Mouse (Mus musculus): ENCODE data around the gene Fam189a1. TPM values are rescaled to one million over a fixed set of nuclear protein-coding genes. Genes with fewer than 3 reads are reported as not detected.

The Fam189a1 gene
- polyA plus RNA-seq, 1 experiment from 2014 or later, result 2.3 TPM

- Histone ChIP-seq H3K4me1 (replicated peaks; ENCODE audit: control insufficient read depth, insufficient read depth, low read length) (no peaks in the 10 kb centered on the region), H3K4me2 (ENCODE audit: low read length) (no peak overlapping the region), H3K27me3 (replicated peaks; ENCODE audit: control insufficient read depth, insufficient read depth, low read length) (no peaks in the 10 kb centered on the region)
Measured at GRCm38 (mm10) chr7:64981511-64982235, 174.7 kb downstream of the Fam189a1 start.

GRCm38 (mm10) chr7:64973590-64974262, 182.6 kb downstream of the Fam189a1 start:
- Histone ChIP-seq H3K27me3 (replicated peaks; ENCODE audit: control insufficient read depth, insufficient read depth, low read length) (no peaks in the 10 kb centered on the region), H3K9me3 (ENCODE audit: control insufficient read depth, low read length) (no peaks in the 10 kb centered on the region), H3K36me3 (ENCODE audit: control insufficient read depth, insufficient read depth, low read length) (no peaks in the 10 kb centered on the region), H3K4me2 (ENCODE audit: low read length) (no peak overlapping the region), H3K9ac (ENCODE audit: low read length) (no peak overlapping the region), H3K4me3 (ENCODE audit: low read depth, low read length) (no peak overlapping the region), H3K27ac (ENCODE audit: low read depth) (peak overlapping the region; percentile 16; the same call in 1 of the 2 replicates), H3K4me1 (replicated peaks; ENCODE audit: control insufficient read depth, insufficient read depth, low read length) (no peaks in the 10 kb centered on the region; the same call in 1 of the 2 replicates)
- DNase-seq (ENCODE audit: low spot score) (no peak), ATAC-seq (replicated peaks; ENCODE audit: low FRiP score, low TSS enrichment, low read depth) (no peak)
- 55% methylated on average over 4 of the region's 4 CpGs for WGBS

More at GRCm38 (mm10) chr7:64981511-64982235, 174.7 kb downstream of the Fam189a1 start:
- Histone ChIP-seq H3K9ac (ENCODE audit: low read length) (no peak overlapping the region), H3K4me3 (ENCODE audit: low read depth, low read length) (no peak overlapping the region), H3K9me3 (ENCODE audit: control insufficient read depth, low read length) (no peaks in the 10 kb centered on the region), H3K36me3 (ENCODE audit: control insufficient read depth, insufficient read depth, low read length) (no peaks in the 10 kb centered on the region), H3K27ac (ENCODE audit: low read depth) (no peak overlapping the region)
- no peak for ATAC-seq (replicated peaks; ENCODE audit: low FRiP score, low TSS enrichment, low read depth)
- WGBS, result 82% methylated on average over 2 of the region's 2 CpGs
- no peak for DNase-seq (ENCODE audit: low spot score)

- ATAC-seq (replicated peaks; ENCODE audit: low FRiP score, low TSS enrichment, low read depth), result no peak
- H3K9ac ChIP-seq (ENCODE audit: low read length), result no peak overlapping the region
- no peak overlapping the region for H3K27ac ChIP-seq (ENCODE audit: low read depth)
- no peaks in the 10 kb centered on the region for H3K27me3 ChIP-seq (replicated peaks; ENCODE audit: control insufficient read depth, insufficient read depth, low read length)
- no peaks in the 10 kb centered on the region for H3K36me3 ChIP-seq (ENCODE audit: control insufficient read depth, insufficient read depth, low read length)
- H3K4me1 ChIP-seq (replicated peaks; ENCODE audit: control insufficient read depth, insufficient read depth, low read length), result peaks cover 7% of the 10 kb centered on the region; the same call in 1 of the 2 replicates
- H3K4me2 ChIP-seq (ENCODE audit: low read length), result no peak overlapping the region
- H3K9me3 ChIP-seq (ENCODE audit: control insufficient read depth, low read length), result no peaks in the 10 kb centered on the region
- no peak overlapping the region for H3K4me3 ChIP-seq (ENCODE audit: low read depth, low read length)
- 90% methylated on average over 3 of the region's 3 CpGs for WGBS
- DNase-seq (ENCODE audit: low spot score), result no peak
Measured at GRCm38 (mm10) chr7:64962128-64962527, 194.2 kb downstream of the Fam189a1 start.

GRCm38 (mm10) chr7:64959087-64959486, 197.3 kb downstream of the Fam189a1 start:
- Histone ChIP-seq H3K4me3 (ENCODE audit: low read depth, low read length) (no peak overlapping the region), H3K9ac (ENCODE audit: low read length) (no peak overlapping the region), H3K4me1 (replicated peaks; ENCODE audit: control insufficient read depth, insufficient read depth, low read length) (peaks cover 7% of the 10 kb centered on the region; the same call in 1 of the 2 replicates), H3K27me3 (replicated peaks; ENCODE audit: control insufficient read depth, insufficient read depth, low read length) (no peaks in the 10 kb centered on the region), H3K27ac (ENCODE audit: low read depth) (peak overlapping the region; percentile 43; the same call in 1 of the 2 replicates), H3K4me2 (ENCODE audit: low read length) (peak overlapping the region; percentile 36; the same call in 1 of the 2 replicates), H3K9me3 (ENCODE audit: control insufficient read depth, low read length) (no peaks in the 10 kb centered on the region), H3K36me3 (ENCODE audit: control insufficient read depth, insufficient read depth, low read length) (no peaks in the 10 kb centered on the region)
- WGBS, result 16% methylated on average over 6 of the region's 6 CpGs
- DNase-seq (ENCODE audit: low spot score) (no peak), ATAC-seq (replicated peaks; ENCODE audit: low FRiP score, low TSS enrichment, low read depth) (no peak)

- Histone ChIP-seq H3K9ac (ENCODE audit: low read length) (no peak overlapping the region), H3K4me1 (replicated peaks; ENCODE audit: control insufficient read depth, insufficient read depth, low read length) (no peaks in the 10 kb centered on the region), H3K4me2 (ENCODE audit: low read length) (no peak overlapping the region), H3K36me3 (ENCODE audit: control insufficient read depth, insufficient read depth, low read length) (no peaks in the 10 kb centered on the region), H3K27ac (ENCODE audit: low read depth) (no peak overlapping the region), H3K9me3 (ENCODE audit: control insufficient read depth, low read length) (no peaks in the 10 kb centered on the region), H3K27me3 (replicated peaks; ENCODE audit: control insufficient read depth, insufficient read depth, low read length) (no peaks in the 10 kb centered on the region), H3K4me3 (ENCODE audit: low read depth, low read length) (no peak overlapping the region)
- no peak for DNase-seq (ENCODE audit: low spot score)
- no peak for ATAC-seq (replicated peaks; ENCODE audit: low FRiP score, low TSS enrichment, low read depth)
- 65% methylated on average over 2 of the region's 2 CpGs for WGBS
Measured at GRCm38 (mm10) chr7:64952181-64952580, 204.2 kb downstream of the Fam189a1 start.

GRCm38 (mm10) chr7:64950771-64951099, 205.6 kb downstream of the Fam189a1 start:
- H3K9ac ChIP-seq (ENCODE audit: low read length), result no peak overlapping the region
- H3K27ac ChIP-seq (ENCODE audit: low read depth), result no peak overlapping the region
- no peaks in the 10 kb centered on the region for H3K9me3 ChIP-seq (ENCODE audit: control insufficient read depth, low read length)
- WGBS, result 52% methylated on average over 2 of the region's 2 CpGs
- no peaks in the 10 kb centered on the region for H3K27me3 ChIP-seq (replicated peaks; ENCODE audit: control insufficient read depth, insufficient read depth, low read length)
- DNase-seq (ENCODE audit: low spot score) (no peak), ATAC-seq (replicated peaks; ENCODE audit: low FRiP score, low TSS enrichment, low read depth) (no peak)
- no peaks in the 10 kb centered on the region for H3K4me1 ChIP-seq (replicated peaks; ENCODE audit: control insufficient read depth, insufficient read depth, low read length)
- H3K4me3 ChIP-seq (ENCODE audit: low read depth, low read length), result no peak overlapping the region
- H3K4me2 ChIP-seq (ENCODE audit: low read length), result no peak overlapping the region
- H3K36me3 ChIP-seq (ENCODE audit: control insufficient read depth, insufficient read depth, low read length), result no peaks in the 10 kb centered on the region

GRCm38 (mm10) chr7:64949910-64950770, 206.2 kb downstream of the Fam189a1 start:
- Histone ChIP-seq H3K4me2 (ENCODE audit: low read length) (no peak overlapping the region), H3K4me1 (replicated peaks; ENCODE audit: control insufficient read depth, insufficient read depth, low read length) (no peaks in the 10 kb centered on the region), H3K27ac (ENCODE audit: low read depth) (no peak overlapping the region), H3K9me3 (ENCODE audit: control insufficient read depth, low read length) (no peaks in the 10 kb centered on the region), H3K4me3 (ENCODE audit: low read depth, low read length) (no peak overlapping the region), H3K36me3 (ENCODE audit: control insufficient read depth, insufficient read depth, low read length) (no peaks in the 10 kb centered on the region), H3K9ac (ENCODE audit: low read length) (no peak overlapping the region), H3K27me3 (replicated peaks; ENCODE audit: control insufficient read depth, insufficient read depth, low read length) (no peaks in the 10 kb centered on the region)
- peak; percentile 68 for DNase-seq (ENCODE audit: low spot score)
- 47% methylated on average over 12 of the region's 12 CpGs for WGBS
- ATAC-seq (replicated peaks; ENCODE audit: low FRiP score, low TSS enrichment, low read depth), result no peak

- Histone ChIP-seq H3K4me1 (replicated peaks; ENCODE audit: control insufficient read depth, insufficient read depth, low read length) (no peaks in the 10 kb centered on the region), H3K27me3 (replicated peaks; ENCODE audit: control insufficient read depth, insufficient read depth, low read length) (no peaks in the 10 kb centered on the region), H3K9ac (ENCODE audit: low read length) (no peak overlapping the region), H3K4me2 (ENCODE audit: low read length) (no peak overlapping the region), H3K9me3 (ENCODE audit: control insufficient read depth, low read length) (no peaks in the 10 kb centered on the region), H3K36me3 (ENCODE audit: control insufficient read depth, insufficient read depth, low read length) (no peaks in the 10 kb centered on the region), H3K4me3 (ENCODE audit: low read depth, low read length) (no peak overlapping the region), H3K27ac (ENCODE audit: low read depth) (no peak overlapping the region)
- WGBS, result 50% methylated on average over 1 of the region's 1 CpGs
- no peak for ATAC-seq (replicated peaks; ENCODE audit: low FRiP score, low TSS enrichment, low read depth)
- DNase-seq (ENCODE audit: low spot score), result no peak
Measured at GRCm38 (mm10) chr7:64949465-64949864, 206.9 kb downstream of the Fam189a1 start.
